Mouse (Mus musculus): ENCODE results near the gene Gpd1l. TPM values are rescaled to one million over a fixed set of nuclear protein-coding genes. Genes with fewer than 3 reads are reported as not detected.
A peak's percentile ranks its signal among the peaks of the same experiment; 100 is the strongest.

Gene Gpd1l
- total and polyA plus RNA-seq, 2 experiments from 2014 or later: 45.1 to 73.8 TPM

GRCm38 (mm10) chr9:114964093-114964492 is 30.3 kb upstream of the Gpd1l start:
- DNase-seq (no peak), ATAC-seq (no peak)
- Histone ChIP-seq H3K4me1 (ENCODE audit: insufficient read depth) (no peaks in the 10 kb centered on the region), H3K36me3 (ENCODE audit: insufficient read depth) (no peaks in the 10 kb centered on the region), H3K9me3 (ENCODE audit: low read length) (0 out of 2 replicates have a peak, but pooled peaks cover 6% of the 10 kb centered on the region), H3K27me3 (ENCODE audit: insufficient read depth, low read length) (no peaks in the 10 kb centered on the region), H3K4me3 (ENCODE audit: low read depth, low read length) (no peak overlapping the region), H3K9ac (no peak overlapping the region), H3K4me2 (ENCODE audit: low read depth) (no peak overlapping the region), H3K27ac (ENCODE audit: low read depth, low read length) (no peak overlapping the region)
- WGBS: 62% methylated on average over 3 of the region's 3 CpGs
- TF ChIP-seq CTCF (IDR thresholded peaks at IDR 0.05; ENCODE audit: low read depth): no peak

DNA sequence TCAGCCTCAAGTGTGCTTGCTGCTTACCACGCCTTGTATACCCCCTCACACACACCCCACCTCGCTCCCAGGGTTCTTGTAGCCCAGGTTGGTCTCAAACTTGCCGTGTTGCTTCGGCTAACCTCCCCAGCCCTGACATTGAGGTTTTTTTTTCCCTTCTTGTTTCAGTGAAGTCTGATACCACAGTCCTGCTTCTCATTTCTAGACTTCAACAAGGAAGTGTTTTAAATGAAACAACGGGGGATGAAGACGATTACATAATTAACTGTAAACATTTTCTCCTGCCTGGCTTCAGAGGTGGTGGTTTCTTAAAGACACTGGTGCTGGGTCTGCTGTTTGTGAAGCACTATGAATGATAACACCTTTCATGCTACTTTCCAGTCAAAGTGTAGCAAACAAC is 27.1 kb upstream of the Gpd1l start:
- no peaks in the 10 kb centered on the region for H3K36me3 ChIP-seq (ENCODE audit: insufficient read depth)
- no peak for TF ChIP-seq CTCF (IDR thresholded peaks at IDR 0.05; ENCODE audit: low read depth)

DNA sequence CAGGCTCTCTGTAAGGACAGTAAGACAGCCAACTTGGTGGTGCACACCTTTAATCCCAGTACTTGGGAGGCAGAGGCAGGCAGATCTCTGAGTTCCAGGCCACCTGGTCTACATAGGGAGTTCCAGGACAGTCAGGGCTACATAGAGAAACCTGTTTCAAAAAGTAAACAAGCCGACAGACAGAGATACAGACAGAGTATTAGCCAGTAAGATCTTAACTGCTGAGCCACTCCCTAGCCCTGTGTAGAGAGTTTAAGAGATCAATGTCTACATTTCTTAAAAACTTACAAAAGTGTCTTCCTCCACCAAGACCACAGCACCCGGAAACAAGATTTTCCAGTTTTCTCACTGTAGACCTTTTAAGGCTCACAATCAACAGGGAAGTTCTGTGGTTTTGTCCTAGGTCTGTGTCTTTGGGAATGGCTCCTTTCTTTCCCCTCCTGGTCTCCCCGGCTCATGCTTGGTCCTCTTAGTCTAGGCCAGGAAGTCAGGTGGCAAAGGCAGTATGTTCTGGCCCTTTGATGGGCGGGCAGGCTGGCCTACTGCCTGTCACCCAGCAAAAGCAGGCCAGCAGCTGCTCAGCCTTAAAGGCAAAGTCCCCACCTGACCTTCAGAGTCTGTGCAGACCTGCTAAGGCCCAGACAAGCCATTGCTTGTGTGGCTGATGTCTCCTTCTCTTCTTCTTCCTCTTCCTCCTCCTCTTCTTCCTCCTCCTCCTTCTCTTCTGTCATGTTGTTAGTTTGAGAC is 26.4 kb upstream of the Gpd1l start:
- no peak for TF ChIP-seq CTCF (IDR thresholded peaks at IDR 0.05; ENCODE audit: low read depth)
- ATAC-seq: no peak
- no peaks in the 10 kb centered on the region for H3K4me1 ChIP-seq (ENCODE audit: insufficient read depth)
- no peaks in the 10 kb centered on the region for H3K27me3 ChIP-seq (ENCODE audit: insufficient read depth, low read length)
- 81% methylated on average over 4 of the region's 4 CpGs for WGBS
- no peak overlapping the region for H3K27ac ChIP-seq (ENCODE audit: low read depth, low read length)
- no peaks in the 10 kb centered on the region for H3K36me3 ChIP-seq (ENCODE audit: insufficient read depth)
- H3K4me3 ChIP-seq (ENCODE audit: low read depth, low read length): no peak overlapping the region
- H3K9me3 ChIP-seq (ENCODE audit: low read length): 0 out of 2 replicates have a peak, but pooled peaks cover 6% of the 10 kb centered on the region
- DNase-seq: no peak
- H3K9ac ChIP-seq: no peak overlapping the region
- H3K4me2 ChIP-seq (ENCODE audit: low read depth): no peak overlapping the region

More for the DNA sequence above, 27.1 kb upstream of the Gpd1l start:
- no peak for DNase-seq
- H3K9me3 ChIP-seq (ENCODE audit: low read length): 0 out of 2 replicates have a peak, but pooled peaks cover 6% of the 10 kb centered on the region
- no peak for ATAC-seq
- H3K4me1 ChIP-seq (ENCODE audit: insufficient read depth): no peaks in the 10 kb centered on the region
- no peaks in the 10 kb centered on the region for H3K27me3 ChIP-seq (ENCODE audit: insufficient read depth, low read length)
- 84% methylated on average over 6 of the region's 6 CpGs for WGBS
- no peak overlapping the region for H3K27ac ChIP-seq (ENCODE audit: low read depth, low read length)
- H3K4me2 ChIP-seq (ENCODE audit: low read depth): no peak overlapping the region
- no peak overlapping the region for H3K9ac ChIP-seq
- no peak overlapping the region for H3K4me3 ChIP-seq (ENCODE audit: low read depth, low read length)

DNA sequence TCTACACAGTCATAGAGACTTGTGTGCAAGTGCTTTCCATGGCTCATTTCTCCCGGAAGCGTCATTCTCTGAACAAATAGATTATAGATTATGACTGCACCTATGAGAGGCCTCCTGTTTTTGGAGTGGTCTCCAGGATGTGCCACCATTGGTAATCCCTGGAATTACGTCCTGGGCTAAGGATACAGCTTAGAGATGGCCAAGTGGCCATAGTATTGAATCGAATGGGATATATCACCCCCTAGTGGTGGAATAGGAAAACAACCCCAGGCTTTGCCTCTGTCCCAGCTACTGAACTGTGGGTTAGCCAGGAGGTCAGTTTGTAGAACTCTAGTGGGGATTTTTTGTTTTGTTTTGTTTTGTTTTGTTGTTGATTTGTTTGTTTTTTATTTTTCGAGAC is 23.2 kb upstream of the Gpd1l start:
- no peak for ATAC-seq
- Histone ChIP-seq H3K4me2 (ENCODE audit: low read depth) (no peak overlapping the region), H3K9ac (no peak overlapping the region), H3K9me3 (ENCODE audit: low read length) (0 out of 2 replicates have a peak, but pooled peaks cover under 1% of the 10 kb centered on the region), H3K27ac (ENCODE audit: low read depth, low read length) (no peak overlapping the region), H3K4me3 (ENCODE audit: low read depth, low read length) (no peak overlapping the region), H3K27me3 (ENCODE audit: insufficient read depth, low read length) (no peaks in the 10 kb centered on the region), H3K4me1 (ENCODE audit: insufficient read depth) (no peaks in the 10 kb centered on the region), H3K36me3 (ENCODE audit: insufficient read depth) (no peaks in the 10 kb centered on the region)
- WGBS: 41% methylated on average over 5 of the region's 5 CpGs
- peak; percentile 27 for DNase-seq
- peak; percentile 70 for TF ChIP-seq CTCF (IDR thresholded peaks at IDR 0.05; ENCODE audit: low read depth)

- no peak overlapping the region for H3K9ac ChIP-seq
- H3K4me3 ChIP-seq (ENCODE audit: low read depth, low read length): no peak overlapping the region
- ATAC-seq (no peak), DNase-seq (no peak)
- TF ChIP-seq CTCF (IDR thresholded peaks at IDR 0.05; ENCODE audit: low read depth): no peak
- H3K9me3 ChIP-seq (ENCODE audit: low read length): no peaks in the 10 kb centered on the region
- WGBS: 93% methylated on average over 11 of the region's 11 CpGs
- H3K27me3 ChIP-seq (ENCODE audit: insufficient read depth, low read length): no peaks in the 10 kb centered on the region
- no peak overlapping the region for H3K4me2 ChIP-seq (ENCODE audit: low read depth)
- H3K4me1 ChIP-seq (ENCODE audit: insufficient read depth): no peaks in the 10 kb centered on the region
- no peaks in the 10 kb centered on the region for H3K36me3 ChIP-seq (ENCODE audit: insufficient read depth)
- H3K27ac ChIP-seq (ENCODE audit: low read depth, low read length): no peak overlapping the region
These were observed 21.6 kb upstream of the Gpd1l start for GRCm38 (mm10) chr9:114955340-114955739.

DNA sequence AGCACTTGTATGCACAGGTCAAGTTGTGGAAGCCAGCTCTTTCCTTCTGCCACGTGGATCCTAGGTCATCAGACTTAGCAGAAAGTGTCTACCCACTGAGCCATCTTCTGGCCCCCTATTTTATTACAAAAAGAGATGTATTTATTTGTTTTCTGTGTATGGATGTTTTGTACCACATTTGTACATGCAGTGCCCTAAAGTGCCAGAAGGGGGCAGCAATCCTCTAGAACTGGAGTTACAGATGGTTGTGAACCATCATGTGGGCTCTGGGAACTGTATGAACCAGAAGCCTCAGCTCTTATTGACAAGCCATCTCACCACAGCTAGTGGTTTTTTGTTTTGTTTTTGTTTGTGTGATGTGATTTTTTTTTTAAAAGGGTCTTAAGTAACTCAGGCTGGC is 19.1 kb upstream of the Gpd1l start:
- Histone ChIP-seq H3K4me2 (ENCODE audit: low read depth) (no peak overlapping the region), H3K9me3 (ENCODE audit: low read length) (no peaks in the 10 kb centered on the region), H3K4me1 (ENCODE audit: insufficient read depth) (no peaks in the 10 kb centered on the region), H3K9ac (no peak overlapping the region), H3K4me3 (ENCODE audit: low read depth, low read length) (no peak overlapping the region), H3K36me3 (ENCODE audit: insufficient read depth) (no peaks in the 10 kb centered on the region), H3K27me3 (ENCODE audit: insufficient read depth, low read length) (no peaks in the 10 kb centered on the region), H3K27ac (ENCODE audit: low read depth, low read length) (no peak overlapping the region)
- 26% methylated on average over 1 of the region's 1 CpGs for WGBS
- TF ChIP-seq CTCF (IDR thresholded peaks at IDR 0.05; ENCODE audit: low read depth): peak; percentile 45
- no peak for DNase-seq
- ATAC-seq: no peak

- H3K9ac ChIP-seq: no peak overlapping the region
- no peak for TF ChIP-seq CTCF (IDR thresholded peaks at IDR 0.05; ENCODE audit: low read depth)
- no peaks in the 10 kb centered on the region for H3K27me3 ChIP-seq (ENCODE audit: insufficient read depth, low read length)
- H3K9me3 ChIP-seq (ENCODE audit: low read length): no peaks in the 10 kb centered on the region
- ATAC-seq: no peak
- H3K4me3 ChIP-seq (ENCODE audit: low read depth, low read length): no peak overlapping the region
- no peak overlapping the region for H3K27ac ChIP-seq (ENCODE audit: low read depth, low read length)
- H3K4me1 ChIP-seq (ENCODE audit: insufficient read depth): no peaks in the 10 kb centered on the region
- DNase-seq: no peak
- H3K4me2 ChIP-seq (ENCODE audit: low read depth): no peak overlapping the region
- 59% methylated on average over 5 of the region's 5 CpGs for WGBS
- no peaks in the 10 kb centered on the region for H3K36me3 ChIP-seq (ENCODE audit: insufficient read depth)
These were observed 14.6 kb upstream of the Gpd1l start for GRCm38 (mm10) chr9:114948395-114948794.

All from forebrain, postnatal 0 days (tissue).